Mouse (Mus musculus): Measurements from ENCODE around the gene Kyat3. TPM values are rescaled to one million over a fixed set of nuclear protein-coding genes. Genes with fewer than 3 reads are reported as not detected.
"Not testable (repeated sequence)": the region's sequence is repeated elsewhere in the genome, so short reads cannot be mapped to it uniquely, and the experiment has no call there.

Kyat3 gene
- polyA plus RNA-seq, 1 experiment from 2014 or later = 12.1 TPM

DNA sequence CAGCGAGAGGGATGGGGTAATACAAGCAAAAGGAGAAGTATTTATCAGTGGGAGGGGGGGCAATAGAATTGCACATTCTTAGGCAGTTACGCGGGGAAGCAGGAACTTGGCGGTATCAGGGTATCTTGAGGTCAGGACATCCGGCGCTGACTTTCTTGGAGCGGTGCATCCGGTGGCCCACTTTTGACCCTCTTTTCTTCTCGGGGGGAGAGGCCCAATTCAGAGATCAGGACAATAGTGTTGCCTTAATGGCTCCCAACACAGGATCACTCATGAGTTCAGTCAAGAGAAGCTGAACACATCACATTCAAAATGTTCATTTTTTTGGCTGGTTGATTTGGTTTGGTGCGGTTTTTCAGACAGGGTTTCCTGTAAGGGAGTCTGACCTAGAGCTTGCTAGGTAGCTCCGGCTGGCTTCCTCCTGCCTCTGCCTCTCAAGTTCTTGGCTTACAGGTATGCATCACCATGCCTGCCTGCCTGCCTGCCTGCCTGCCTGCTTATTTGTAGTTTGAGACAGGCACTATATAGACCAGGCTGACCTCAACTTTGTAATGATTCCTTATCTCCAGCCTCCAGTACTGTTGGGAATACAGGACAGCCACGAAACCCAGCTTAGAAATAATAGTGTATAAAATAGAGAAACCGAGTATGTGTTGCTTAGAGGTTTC, 7.5 kb downstream of the Kyat3 start:
- not testable (repeated sequence) for H3K27me3 ChIP-seq (ENCODE audit: control insufficient read depth, insufficient read depth, low read length); H3K27ac ChIP-seq (ENCODE audit: low read depth, low read length); H3K4me1 ChIP-seq (replicated peaks; ENCODE audit: control insufficient read depth, insufficient read depth, low read length); H3K9me3 ChIP-seq (ENCODE audit: control insufficient read depth, low read length); DNase-seq (ENCODE audit: low spot score); H3K4me3 ChIP-seq (ENCODE audit: low read depth, low read length); H3K36me3 ChIP-seq (ENCODE audit: control insufficient read depth, insufficient read depth, low read length); H3K4me2 ChIP-seq (replicated peaks; ENCODE audit: low read depth, low read length); H3K9ac ChIP-seq (ENCODE audit: low read depth, low read length)
- 87% methylated on average over 13 of the region's 13 CpGs for WGBS
- peak; percentile 14; the same call in 1 of the 2 replicates for ATAC-seq (ENCODE audit: low FRiP score)

- Histone ChIP-seq H3K36me3 (ENCODE audit: control insufficient read depth, insufficient read depth, low read length) (no peaks in the 10 kb centered on the region), H3K27ac (ENCODE audit: low read depth, low read length) (no peak overlapping the region), H3K9me3 (ENCODE audit: control insufficient read depth, low read length) (no peaks in the 10 kb centered on the region), H3K4me3 (ENCODE audit: low read depth, low read length) (no peak overlapping the region), H3K27me3 (ENCODE audit: control insufficient read depth, insufficient read depth, low read length) (no peaks in the 10 kb centered on the region), H3K4me1 (replicated peaks; ENCODE audit: control insufficient read depth, insufficient read depth, low read length) (no peaks in the 10 kb centered on the region), H3K4me2 (replicated peaks; ENCODE audit: low read depth, low read length) (no peak overlapping the region), H3K9ac (ENCODE audit: low read depth, low read length) (no peak overlapping the region)
- DNase-seq (ENCODE audit: low spot score) (peak; percentile 84), ATAC-seq (ENCODE audit: low FRiP score) (peak; percentile 34; the same call in 1 of the 2 replicates)
- WGBS = 48% methylated on average over 13 of the region's 13 CpGs
These were observed 8.1 kb downstream of the Kyat3 start for GRCm38 (mm10) chr3:142708849-142709419.

GRCm38 (mm10) chr3:142710360-142711007, 9.6 kb downstream of the Kyat3 start:
- H3K36me3 ChIP-seq (ENCODE audit: control insufficient read depth, insufficient read depth, low read length) = no peaks in the 10 kb centered on the region
- no peak overlapping the region for H3K27ac ChIP-seq (ENCODE audit: low read depth, low read length)
- H3K27me3 ChIP-seq (ENCODE audit: control insufficient read depth, insufficient read depth, low read length) = no peaks in the 10 kb centered on the region
- H3K4me3 ChIP-seq (ENCODE audit: low read depth, low read length) = no peak overlapping the region
- no peaks in the 10 kb centered on the region for H3K9me3 ChIP-seq (ENCODE audit: control insufficient read depth, low read length)
- no peak overlapping the region for H3K4me2 ChIP-seq (replicated peaks; ENCODE audit: low read depth, low read length)
- H3K9ac ChIP-seq (ENCODE audit: low read depth, low read length) = no peak overlapping the region
- peak; percentile 63 for ATAC-seq (ENCODE audit: low FRiP score)
- 29% methylated on average over 10 of the region's 10 CpGs for WGBS
- no peaks in the 10 kb centered on the region for H3K4me1 ChIP-seq (replicated peaks; ENCODE audit: control insufficient read depth, insufficient read depth, low read length)
- peak; percentile 64 for DNase-seq (ENCODE audit: low spot score)

DNA sequence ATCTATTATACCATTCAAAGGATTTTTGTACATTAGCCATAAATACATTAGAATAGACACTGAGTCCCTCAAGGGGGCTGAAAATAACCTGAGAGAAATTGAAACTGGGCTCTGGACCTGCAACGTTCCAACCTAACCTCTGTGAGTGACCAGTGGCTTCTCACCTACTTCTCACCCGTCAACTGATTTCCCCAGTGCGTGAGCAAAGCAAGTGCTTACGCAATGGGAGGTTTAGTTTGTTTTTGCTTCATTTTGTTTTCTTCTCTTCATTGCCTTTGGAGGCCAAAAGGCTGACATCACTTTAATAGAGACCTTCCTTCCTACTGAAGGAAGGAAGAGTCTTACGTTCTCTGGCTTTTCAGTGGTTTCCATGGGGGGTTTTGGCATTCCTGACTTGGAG, 10.5 kb downstream of the Kyat3 start:
- 91% methylated on average over 5 of the region's 5 CpGs for WGBS

GRCm38 (mm10) chr3:142712401-142713040, 11.7 kb downstream of the Kyat3 start:
- WGBS = 96% methylated on average over 18 of the region's 18 CpGs
- not testable (repeated sequence) for H3K9me3 ChIP-seq (ENCODE audit: control insufficient read depth, low read length)

More for the DNA sequence above, 10.5 kb downstream of the Kyat3 start:
- Histone ChIP-seq H3K36me3 (ENCODE audit: control insufficient read depth, insufficient read depth, low read length) (no peaks in the 10 kb centered on the region), H3K9me3 (ENCODE audit: control insufficient read depth, low read length) (no peaks in the 10 kb centered on the region), H3K27ac (ENCODE audit: low read depth, low read length) (no peak overlapping the region), H3K4me1 (replicated peaks; ENCODE audit: control insufficient read depth, insufficient read depth, low read length) (no peaks in the 10 kb centered on the region), H3K4me2 (replicated peaks; ENCODE audit: low read depth, low read length) (no peak overlapping the region), H3K27me3 (ENCODE audit: control insufficient read depth, insufficient read depth, low read length) (no peaks in the 10 kb centered on the region), H3K9ac (ENCODE audit: low read depth, low read length) (no peak overlapping the region), H3K4me3 (ENCODE audit: low read depth, low read length) (no peak overlapping the region)
- DNase-seq (ENCODE audit: low spot score) (no peak), ATAC-seq (ENCODE audit: low FRiP score) (no peak)

GRCm38 (mm10) chr3:142725481-142725880, 24.6 kb downstream of the Kyat3 start:
- no peaks in the 10 kb centered on the region for H3K36me3 ChIP-seq (ENCODE audit: control insufficient read depth, insufficient read depth, low read length)
- H3K4me2 ChIP-seq (replicated peaks; ENCODE audit: low read depth, low read length) = no peak overlapping the region
- no peak for DNase-seq (ENCODE audit: low spot score)
- ATAC-seq (ENCODE audit: low FRiP score) = no peak
- H3K4me1 ChIP-seq (replicated peaks; ENCODE audit: control insufficient read depth, insufficient read depth, low read length) = no peaks in the 10 kb centered on the region
- 85% methylated on average over 2 of the region's 2 CpGs for WGBS
- no peak overlapping the region for H3K4me3 ChIP-seq (ENCODE audit: low read depth, low read length)
- no peaks in the 10 kb centered on the region for H3K9me3 ChIP-seq (ENCODE audit: control insufficient read depth, low read length)
- H3K9ac ChIP-seq (ENCODE audit: low read depth, low read length) = no peak overlapping the region
- no peaks in the 10 kb centered on the region for H3K27me3 ChIP-seq (ENCODE audit: control insufficient read depth, insufficient read depth, low read length)
- H3K27ac ChIP-seq (ENCODE audit: low read depth, low read length) = no peak overlapping the region

More at GRCm38 (mm10) chr3:142712401-142713040, 11.7 kb downstream of the Kyat3 start:
- H3K27ac ChIP-seq (ENCODE audit: low read depth, low read length); H3K27me3 ChIP-seq (ENCODE audit: control insufficient read depth, insufficient read depth, low read length); H3K4me1 ChIP-seq (replicated peaks; ENCODE audit: control insufficient read depth, insufficient read depth, low read length); ATAC-seq (ENCODE audit: low FRiP score); DNase-seq (ENCODE audit: low spot score); H3K4me2 ChIP-seq (replicated peaks; ENCODE audit: low read depth, low read length); H3K9ac ChIP-seq (ENCODE audit: low read depth, low read length); H3K36me3 ChIP-seq (ENCODE audit: control insufficient read depth, insufficient read depth, low read length); H3K4me3 ChIP-seq (ENCODE audit: low read depth, low read length): not testable (repeated sequence)

- H3K27ac ChIP-seq (ENCODE audit: low read depth, low read length) = no peak overlapping the region
- no peak overlapping the region for H3K4me3 ChIP-seq (ENCODE audit: low read depth, low read length)
- no peak overlapping the region for H3K9ac ChIP-seq (ENCODE audit: low read depth, low read length)
- H3K9me3 ChIP-seq (ENCODE audit: control insufficient read depth, low read length) = no peaks in the 10 kb centered on the region
- no peaks in the 10 kb centered on the region for H3K4me1 ChIP-seq (replicated peaks; ENCODE audit: control insufficient read depth, insufficient read depth, low read length)
- 88% methylated on average over 22 of the region's 22 CpGs for WGBS
- H3K27me3 ChIP-seq (ENCODE audit: control insufficient read depth, insufficient read depth, low read length) = no peaks in the 10 kb centered on the region
- no peaks in the 10 kb centered on the region for H3K36me3 ChIP-seq (ENCODE audit: control insufficient read depth, insufficient read depth, low read length)
- no peak for ATAC-seq (ENCODE audit: low FRiP score)
- no peak for DNase-seq (ENCODE audit: low spot score)
- no peak overlapping the region for H3K4me2 ChIP-seq (replicated peaks; ENCODE audit: low read depth, low read length)
These were observed 25.3 kb downstream of the Kyat3 start for GRCm38 (mm10) chr3:142725969-142726672.

GRCm38 (mm10) chr3:142734291-142734690, 33.4 kb downstream of the Kyat3 start:
- Histone ChIP-seq H3K4me3 (ENCODE audit: low read depth, low read length) (no peak overlapping the region), H3K9ac (ENCODE audit: low read depth, low read length) (no peak overlapping the region), H3K9me3 (ENCODE audit: control insufficient read depth, low read length) (no peaks in the 10 kb centered on the region), H3K4me1 (replicated peaks; ENCODE audit: control insufficient read depth, insufficient read depth, low read length) (no peaks in the 10 kb centered on the region), H3K27ac (ENCODE audit: low read depth, low read length) (no peak overlapping the region), H3K27me3 (ENCODE audit: control insufficient read depth, insufficient read depth, low read length) (no peaks in the 10 kb centered on the region), H3K4me2 (replicated peaks; ENCODE audit: low read depth, low read length) (no peak overlapping the region), H3K36me3 (ENCODE audit: control insufficient read depth, insufficient read depth, low read length) (no peaks in the 10 kb centered on the region)
- DNase-seq (ENCODE audit: low spot score) (no peak), ATAC-seq (ENCODE audit: low FRiP score) (no peak)
- 87% methylated on average over 12 of the region's 12 CpGs for WGBS

All from hindbrain, embryonic 11.5 days (tissue).